In the genomic region with DNA sequence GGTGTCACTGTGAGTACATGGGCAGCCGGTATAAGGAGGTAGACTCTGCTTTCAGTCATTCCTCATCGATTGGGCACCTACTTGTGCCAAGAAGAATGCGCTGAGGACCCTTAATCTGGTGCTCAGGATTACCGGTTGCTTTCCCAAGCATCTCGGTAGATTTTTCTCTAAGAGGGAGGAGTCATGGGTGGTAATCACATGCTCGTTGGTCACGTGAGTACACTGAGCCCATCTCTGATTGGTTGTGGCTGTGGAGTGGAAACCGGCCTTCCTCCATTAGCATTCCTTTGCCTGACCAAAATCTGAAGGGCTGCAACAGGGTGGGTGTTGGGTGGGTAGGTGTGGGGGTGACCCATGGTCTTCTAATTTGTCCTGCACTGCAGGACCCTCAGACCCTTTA, we compare ENCODE assay signal across 29 mouse cellular contexts.
DNase-seq lines count a peak whose midpoint lies in the region; ATAC-seq and TF ChIP-seq lines count a peak whose summit lies in the region.
"Had no signal": no experiment of that assay in that cellular context is flagged by ENCODE, and none has a peak within 500 bp of the region (broad histone marks: within the 10 kb centered on the region; RNA-seq: fewer than 3 reads in every experiment).

No protein-coding gene starts in this region.

- H3K4me2 ChIP-seq in forebrain, embryonic 16.5 days (ENCODE audit: low read length) = no peak overlapping the region
- H3K4me2 ChIP-seq in kidney, embryonic 15.5 days = 0 out of 2 replicates have a peak overlapping the region, but pooled peaks have one; percentile 16
- H3K4me2 ChIP-seq: embryonic facial prominence, embryonic 15.5 days; forebrain, embryonic 13.5 days; heart, embryonic 11.5 days; limb, embryonic 12.5 days; midbrain, embryonic 15.5 days had no signal

- 71% methylated on average over 8 of the region's 8 CpGs for WGBS in forebrain, embryonic 10.5 days
- 71% methylated on average over 8 of the region's 8 CpGs for WGBS in forebrain, embryonic 16.5 days
- WGBS in kidney, embryonic 15.5 days = 67% methylated on average over 8 of the region's 8 CpGs

- H3K4me3 ChIP-seq in forebrain, embryonic 10.5 days = no peak overlapping the region
- no peak overlapping the region for H3K4me3 ChIP-seq in forebrain, embryonic 16.5 days (replicated peaks; ENCODE audit: low read length)
- no peak overlapping the region for H3K4me3 ChIP-seq in kidney, embryonic 15.5 days (replicated peaks)
- peak overlapping the region; percentile 40 for H3K4me3 ChIP-seq in testis, adult 2 months (ENCODE audit: control insufficient read depth, low read depth, low read length)
- H3K4me3 ChIP-seq: embryonic facial prominence, embryonic 10.5 days; embryonic facial prominence, embryonic 15.5 days; forebrain, embryonic 13.5 days; limb, embryonic 12.5 days; midbrain, embryonic 15.5 days had no signal

- peaks cover 23% of the 10 kb centered on the region for H3K27me3 ChIP-seq in forebrain, embryonic 10.5 days (ENCODE audit: poor library complexity, severe bottlenecking)
- 0 out of 2 replicates have a peak, but pooled peaks cover 7% of the 10 kb centered on the region for H3K27me3 ChIP-seq in forebrain, embryonic 16.5 days (replicated peaks; ENCODE audit: control insufficient read depth, insufficient read depth, low read length)
- no peaks in the 10 kb centered on the region for H3K27me3 ChIP-seq in kidney, embryonic 15.5 days
- no peaks in the 10 kb centered on the region for H3K27me3 ChIP-seq in testis, adult 2 months (ENCODE audit: control insufficient read depth, insufficient read depth, low read length)
- H3K27me3 ChIP-seq: limb, embryonic 12.5 days; midbrain, embryonic 15.5 days had no signal

- no peaks in the 10 kb centered on the region for H3K9me3 ChIP-seq in forebrain, embryonic 10.5 days
- no peaks in the 10 kb centered on the region for H3K9me3 ChIP-seq in forebrain, embryonic 16.5 days (ENCODE audit: control insufficient read depth, low read length)
- H3K9me3 ChIP-seq in kidney, embryonic 15.5 days (replicated peaks) = no peaks in the 10 kb centered on the region
- H3K9me3 ChIP-seq: embryonic facial prominence, embryonic 10.5 days; embryonic facial prominence, embryonic 15.5 days; forebrain, embryonic 13.5 days; limb, embryonic 12.5 days; midbrain, embryonic 15.5 days had no signal

- H3K4me1 ChIP-seq in forebrain, embryonic 10.5 days = peaks cover 36% of the 10 kb centered on the region
- no peaks in the 10 kb centered on the region for H3K4me1 ChIP-seq in forebrain, embryonic 16.5 days (replicated peaks; ENCODE audit: control insufficient read depth, insufficient read depth, low read length)
- H3K4me1 ChIP-seq in kidney, embryonic 15.5 days = peaks cover 18% of the 10 kb centered on the region
- H3K4me1 ChIP-seq in testis, adult 2 months (ENCODE audit: control insufficient read depth, insufficient read depth, low read length) = peaks cover 7% of the 10 kb centered on the region
- H3K4me1 ChIP-seq: embryonic facial prominence, embryonic 15.5 days had no signal

- ATAC-seq in forebrain, embryonic 16.5 days = no peak
- ATAC-seq in kidney, embryonic 15.5 days (replicated peaks; ENCODE audit: low FRiP score) = no peak
- ATAC-seq: activated CD4-positive, CD25-positive, alpha-beta regulatory T cell, adult 4 months; forebrain, embryonic 13.5 days; hindbrain, embryonic 16.5 days; midbrain, embryonic 15.5 days had no signal

- no peak for DNase-seq in forebrain, embryonic 10.5 days (ENCODE audit: extremely low spot score, low spot score)
- no peak for DNase-seq in kidney, adult 9 months
- no peak for DNase-seq in testis, postnatal 10 days (ENCODE audit: low spot score)
- DNase-seq in MN1 (ENCODE audit: low spot score) = no peak
- DNase-seq: adrenal gland, adult 2 months; adrenal gland, postnatal 36 days; cerebellum, adult 18-20 months; cerebellum, postnatal 25 days; gastrocnemius, postnatal 14 days; heart, postnatal 36 days; kidney, adult 2 months; kidney, postnatal 14 days; lung, adult 2 months; lung, postnatal 10 days; right cerebral cortex, adult 18-20 months; spleen, adult 18-20 months had no signal

- no peak overlapping the region for H3K9ac ChIP-seq in forebrain, embryonic 16.5 days (replicated peaks; ENCODE audit: low read depth, low read length)
- no peak overlapping the region for H3K9ac ChIP-seq in kidney, embryonic 15.5 days
- H3K9ac ChIP-seq: embryonic facial prominence, embryonic 15.5 days; forebrain, embryonic 13.5 days; limb, embryonic 12.5 days; liver, embryonic 14.5 days; midbrain, embryonic 15.5 days had no signal

- TF ChIP-seq CTCF in testis, adult 2 months (IDR thresholded peaks at IDR 0.05; ENCODE audit: control insufficient read depth, insufficient read depth, insufficient replicate concordance, low read depth, low read length) = no peak

- no peak for TF ChIP-seq POLR2A in testis, adult 2 months (IDR thresholded peaks at IDR 0.05; ENCODE audit: control insufficient read depth, low read depth, low read length)

- no peaks in the 10 kb centered on the region for H3K36me3 ChIP-seq in forebrain, embryonic 10.5 days (replicated peaks)
- H3K36me3 ChIP-seq in forebrain, embryonic 16.5 days (ENCODE audit: control insufficient read depth, insufficient read depth) = no peaks in the 10 kb centered on the region
- no peaks in the 10 kb centered on the region for H3K36me3 ChIP-seq in kidney, embryonic 15.5 days
- no peaks in the 10 kb centered on the region for H3K36me3 ChIP-seq in testis, adult 2 months (ENCODE audit: control insufficient read depth, insufficient read depth, low read length)
- H3K36me3 ChIP-seq: embryonic facial prominence, embryonic 10.5 days; embryonic facial prominence, embryonic 15.5 days; limb, embryonic 12.5 days; midbrain, embryonic 15.5 days had no signal

- peak overlapping the region; percentile 73; the same call in 1 of the 2 replicates for H3K27ac ChIP-seq in forebrain, embryonic 10.5 days
- H3K27ac ChIP-seq in forebrain, embryonic 16.5 days (ENCODE audit: low read length) = no peak overlapping the region
- no peak overlapping the region for H3K27ac ChIP-seq in kidney, embryonic 15.5 days
- no peak overlapping the region for H3K27ac ChIP-seq in testis, adult 2 months (ENCODE audit: control insufficient read depth, insufficient read depth, low read depth, low read length)
- H3K27ac ChIP-seq: embryonic facial prominence, embryonic 15.5 days; forebrain, embryonic 13.5 days; limb, embryonic 12.5 days; liver, embryonic 14.5 days; macrophage had no signal
